Mouse (Mus musculus): ENCODE results near the gene Olfm2. TPM values are rescaled to one million over a fixed set of nuclear protein-coding genes. Genes with fewer than 3 reads are reported as not detected.

Gene Olfm2
- polyA plus RNA-seq, 1 experiment from 2014 or later = 6.7 TPM

- Histone ChIP-seq H3K27me3 (replicated peaks; ENCODE audit: control insufficient read depth, insufficient read depth, low read length) (no peaks in the 10 kb centered on the region), H3K4me2 (ENCODE audit: low read depth, low read length) (peak overlapping the region; percentile 72), H3K27ac (ENCODE audit: low read length) (no peak overlapping the region), H3K4me3 (ENCODE audit: low read length) (peak overlapping the region; percentile 97), H3K9ac (ENCODE audit: low read depth, low read length) (peak overlapping the region; percentile 86), H3K9me3 (ENCODE audit: control insufficient read depth, low read length) (no peaks in the 10 kb centered on the region), H3K36me3 (ENCODE audit: control insufficient read depth, insufficient read depth, low read length) (0 out of 2 replicates have a peak, but pooled peaks cover 3% of the 10 kb centered on the region), H3K4me1 (ENCODE audit: control insufficient read depth, insufficient read depth, low read length) (peaks cover 18% of the 10 kb centered on the region)
- ATAC-seq = no peak
- under 1% methylated on average over 25 of the region's 25 CpGs for WGBS
Observed at GRCm38 (mm10) chr9:20652260-20652658, 93.9 kb downstream of the Olfm2 start.

- no peaks in the 10 kb centered on the region for H3K27me3 ChIP-seq (replicated peaks; ENCODE audit: control insufficient read depth, insufficient read depth, low read length)
- H3K9ac ChIP-seq (ENCODE audit: low read depth, low read length) = peak within 1 kb of the TSS; percentile 86
- peak; percentile 100 for ATAC-seq
- H3K27ac ChIP-seq (ENCODE audit: low read length) = peak within 1 kb of the TSS; percentile 6; the same call in 1 of the 2 replicates
- WGBS = 0% methylated on average over 45 of the region's 45 CpGs
- 0 out of 2 replicates have a peak, but pooled peaks cover 2% of the 10 kb centered on the region for H3K36me3 ChIP-seq (ENCODE audit: control insufficient read depth, insufficient read depth, low read length)
- H3K9me3 ChIP-seq (ENCODE audit: control insufficient read depth, low read length) = no peaks in the 10 kb centered on the region
- H3K4me3 ChIP-seq (ENCODE audit: low read length) = peak within 1 kb of the TSS; percentile 97
- peaks cover 18% of the 10 kb centered on the region for H3K4me1 ChIP-seq (ENCODE audit: control insufficient read depth, insufficient read depth, low read length)
- H3K4me2 ChIP-seq (ENCODE audit: low read depth, low read length) = peak within 1 kb of the TSS; percentile 76
Observed at GRCm38 (mm10) chr9:20651602-20652259, 94.4 kb downstream of the Olfm2 start, which contains the start of gene Pin1. TSS of gene Pin1 (plus strand) at chr9:20652095.

- no peaks in the 10 kb centered on the region for H3K27me3 ChIP-seq (replicated peaks; ENCODE audit: control insufficient read depth, insufficient read depth, low read length)
- peaks cover 8% of the 10 kb centered on the region for H3K4me1 ChIP-seq (ENCODE audit: control insufficient read depth, insufficient read depth, low read length)
- H3K4me3 ChIP-seq (ENCODE audit: low read length) = peak overlapping the region; percentile 83
- peak overlapping the region; percentile 95 for H3K4me2 ChIP-seq (ENCODE audit: low read depth, low read length)
- peak overlapping the region; percentile 86 for H3K9ac ChIP-seq (ENCODE audit: low read depth, low read length)
- H3K36me3 ChIP-seq (ENCODE audit: control insufficient read depth, insufficient read depth, low read length) = no peaks in the 10 kb centered on the region
- no peak for ATAC-seq
- H3K27ac ChIP-seq (ENCODE audit: low read length) = peak overlapping the region; percentile 97
- H3K9me3 ChIP-seq (ENCODE audit: control insufficient read depth, low read length) = no peaks in the 10 kb centered on the region
- WGBS = 4% methylated on average over 17 of the region's 17 CpGs
Observed at GRCm38 (mm10) chr9:20645121-20645520, 101.0 kb downstream of the Olfm2 start.

- Histone ChIP-seq H3K27ac (ENCODE audit: low read length) (peak within 1 kb of the TSS; percentile 97), H3K4me2 (ENCODE audit: low read depth, low read length) (peak within 1 kb of the TSS; percentile 95), H3K9ac (ENCODE audit: low read depth, low read length) (peak within 1 kb of the TSS; percentile 86), H3K4me3 (ENCODE audit: low read length) (peak within 1 kb of the TSS; percentile 83), H3K27me3 (replicated peaks; ENCODE audit: control insufficient read depth, insufficient read depth, low read length) (no peaks in the 10 kb centered on the region), H3K36me3 (ENCODE audit: control insufficient read depth, insufficient read depth, low read length) (no peaks in the 10 kb centered on the region), H3K9me3 (ENCODE audit: control insufficient read depth, low read length) (no peaks in the 10 kb centered on the region), H3K4me1 (ENCODE audit: control insufficient read depth, insufficient read depth, low read length) (peaks cover 8% of the 10 kb centered on the region)
- ATAC-seq = peak; percentile 34
- WGBS = under 1% methylated on average over 43 of the region's 43 CpGs
Observed at GRCm38 (mm10) chr9:20644360-20645081, 101.6 kb downstream of the Olfm2 start, which contains the start of gene Fbxl12. TSS of gene Fbxl12 (minus strand) at chr9:20644767.

GRCm38 (mm10) chr9:20643781-20644180 lies 102.4 kb downstream of the Olfm2 start:
- H3K36me3 ChIP-seq (ENCODE audit: control insufficient read depth, insufficient read depth, low read length) = no peaks in the 10 kb centered on the region
- 5% methylated on average over 13 of the region's 13 CpGs for WGBS
- no peaks in the 10 kb centered on the region for H3K9me3 ChIP-seq (ENCODE audit: control insufficient read depth, low read length)
- H3K4me2 ChIP-seq (ENCODE audit: low read depth, low read length) = peak overlapping the region; percentile 95
- peak overlapping the region; percentile 97 for H3K27ac ChIP-seq (ENCODE audit: low read length)
- H3K27me3 ChIP-seq (replicated peaks; ENCODE audit: control insufficient read depth, insufficient read depth, low read length) = no peaks in the 10 kb centered on the region
- no peak for ATAC-seq
- H3K9ac ChIP-seq (ENCODE audit: low read depth, low read length) = peak overlapping the region; percentile 86
- peaks cover 8% of the 10 kb centered on the region for H3K4me1 ChIP-seq (ENCODE audit: control insufficient read depth, insufficient read depth, low read length)
- H3K4me3 ChIP-seq (ENCODE audit: low read length) = peak overlapping the region; percentile 83

- under 1% methylated on average over 30 of the region's 30 CpGs for WGBS
- peak; percentile 86 for ATAC-seq
- peaks cover 6% of the 10 kb centered on the region for H3K36me3 ChIP-seq (ENCODE audit: control insufficient read depth, insufficient read depth, low read length)
Observed at GRCm38 (mm10) chr9:20642896-20643466, 103.2 kb downstream of the Olfm2 start.

GRCm38 (mm10) chr9:20642101-20642895 lies 103.9 kb downstream of the Olfm2 start, which contains the start of gene Ubl5:
TSS of gene Ubl5 (plus strand) at chr9:20642878.
- Histone ChIP-seq H3K27me3 (replicated peaks; ENCODE audit: control insufficient read depth, insufficient read depth, low read length) (no peaks in the 10 kb centered on the region), H3K4me3 (ENCODE audit: low read length) (peak within 1 kb of the TSS; percentile 83), H3K9me3 (ENCODE audit: control insufficient read depth, low read length) (no peaks in the 10 kb centered on the region), H3K36me3 (ENCODE audit: control insufficient read depth, insufficient read depth, low read length) (peaks cover 9% of the 10 kb centered on the region), H3K4me1 (ENCODE audit: control insufficient read depth, insufficient read depth, low read length) (peaks cover 8% of the 10 kb centered on the region), H3K9ac (ENCODE audit: low read depth, low read length) (peak within 1 kb of the TSS; percentile 86), H3K27ac (ENCODE audit: low read length) (peak within 1 kb of the TSS; percentile 97), H3K4me2 (ENCODE audit: low read depth, low read length) (peak within 1 kb of the TSS; percentile 95)
- WGBS = under 1% methylated on average over 51 of the region's 51 CpGs
- peak; percentile 91 for ATAC-seq

More at GRCm38 (mm10) chr9:20642896-20643466, 103.2 kb downstream of the Olfm2 start:
- peak overlapping the region; percentile 97 for H3K27ac ChIP-seq (ENCODE audit: low read length)
- H3K4me1 ChIP-seq (ENCODE audit: control insufficient read depth, insufficient read depth, low read length) = peaks cover 8% of the 10 kb centered on the region
- H3K9me3 ChIP-seq (ENCODE audit: control insufficient read depth, low read length) = no peaks in the 10 kb centered on the region
- H3K4me2 ChIP-seq (ENCODE audit: low read depth, low read length) = peak overlapping the region; percentile 95
- peak overlapping the region; percentile 86 for H3K9ac ChIP-seq (ENCODE audit: low read depth, low read length)
- H3K27me3 ChIP-seq (replicated peaks; ENCODE audit: control insufficient read depth, insufficient read depth, low read length) = no peaks in the 10 kb centered on the region
- peak overlapping the region; percentile 83 for H3K4me3 ChIP-seq (ENCODE audit: low read length)

- WGBS = 18% methylated on average over 6 of the region's 6 CpGs
- no peaks in the 10 kb centered on the region for H3K9me3 ChIP-seq (ENCODE audit: control insufficient read depth, low read length)
- ATAC-seq = no peak
- H3K27me3 ChIP-seq (replicated peaks; ENCODE audit: control insufficient read depth, insufficient read depth, low read length) = no peaks in the 10 kb centered on the region
- H3K4me3 ChIP-seq (ENCODE audit: low read length) = peak overlapping the region; percentile 83
- H3K36me3 ChIP-seq (ENCODE audit: control insufficient read depth, insufficient read depth, low read length) = peaks cover 9% of the 10 kb centered on the region
- no peak overlapping the region for H3K27ac ChIP-seq (ENCODE audit: low read length)
- H3K4me1 ChIP-seq (ENCODE audit: control insufficient read depth, insufficient read depth, low read length) = peaks cover 8% of the 10 kb centered on the region
- peak overlapping the region; percentile 95 for H3K4me2 ChIP-seq (ENCODE audit: low read depth, low read length)
- H3K9ac ChIP-seq (ENCODE audit: low read depth, low read length) = peak overlapping the region; percentile 86
Observed at GRCm38 (mm10) chr9:20641501-20641900, 104.6 kb downstream of the Olfm2 start.

Measured in intestine, embryonic 16.5 days (tissue).